Mouse (Mus musculus) C2C12 (cell line): ENCODE results near the gene Sertad2. TPM values are rescaled to one million over a fixed set of nuclear protein-coding genes. Genes with fewer than 3 reads are reported as not detected.

Source experiments
- H3K27me3 ChIP-seq: one replicate; pipeline ENCODE4 v1.6.1; 2011; ENCODE audit not compliant: control insufficient read depth, insufficient read depth, insufficient read length
- H3K36me3 ChIP-seq: one replicate; pipeline ENCODE4 v1.6.1; 2011; ENCODE audit not compliant: control insufficient read depth, insufficient read depth
- H3K4me3 ChIP-seq: one replicate; pipeline ENCODE4 v1.5.1; 2011; ENCODE audit warnings: mild to moderate bottlenecking, control low read depth; ENCODE audit not compliant: poor library complexity, insufficient read depth, severe bottlenecking
- H3K79me2 ChIP-seq: one replicate; pipeline ENCODE4 v1.6.1; 2011; ENCODE audit not compliant: control insufficient read depth, insufficient read depth
- H3K79me3 ChIP-seq: one replicate; pipeline ENCODE4 v1.6.1; 2011; ENCODE audit warnings: low read depth, control low read depth
- H3ac ChIP-seq: one replicate; pipeline ENCODE3; 2011; ENCODE audit warnings: low read depth; ENCODE audit not compliant: control insufficient read depth, insufficient read length
- CEBPB ChIP-seq: IDR thresholded peaks from one replicate; pipeline ENCODE4 v1.6.1; 2011; ENCODE audit warnings: low read depth, mild to moderate bottlenecking, control low read depth, moderate library complexity
- CTCF ChIP-seq: IDR thresholded peaks from one replicate; pipeline ENCODE4 v1.5.1; 2011; ENCODE audit not compliant: control insufficient read depth, insufficient read depth, insufficient read length
- FOSL1 ChIP-seq: IDR thresholded peaks from one replicate; pipeline ENCODE4 v1.8.0; 2011; ENCODE audit warnings: mild to moderate bottlenecking, low read length; ENCODE audit not compliant: poor library complexity, insufficient read depth, severe bottlenecking
- MAX ChIP-seq: IDR thresholded peaks from one replicate; pipeline ENCODE4 v1.6.1; 2011; ENCODE audit warnings: mild to moderate bottlenecking, control low read depth
- MYOD1 ChIP-seq: IDR thresholded peaks from one replicate; pipeline ENCODE4 v1.6.1; 2011; ENCODE audit warnings: low read depth; ENCODE audit not compliant: control insufficient read depth, insufficient read length
- MYOG ChIP-seq: IDR thresholded peaks from one replicate; pipeline ENCODE4 v1.6.1; 2011; ENCODE audit not compliant: control insufficient read depth, insufficient read length; ENCODE audit errors: extremely low read depth
- USF1 ChIP-seq: IDR thresholded peaks from one replicate; pipeline ENCODE4 v1.6.1; 2011; ENCODE audit warnings: low read depth, mild to moderate bottlenecking, control low read depth, moderate library complexity
- polyA plus RNA-seq: library from polyadenylated mRNA; unstranded; fragments of >200 nt; fragmentation: generic; extraction: Trizol; gene quantifications from one replicate; pipeline ENCODE4 v1.2.1, GENCODE M21; 2012; ENCODE audit warnings: missing spikeins

The Sertad2 gene
- polyA plus RNA-seq, 1 experiment: 15.5 TPM

DNA sequence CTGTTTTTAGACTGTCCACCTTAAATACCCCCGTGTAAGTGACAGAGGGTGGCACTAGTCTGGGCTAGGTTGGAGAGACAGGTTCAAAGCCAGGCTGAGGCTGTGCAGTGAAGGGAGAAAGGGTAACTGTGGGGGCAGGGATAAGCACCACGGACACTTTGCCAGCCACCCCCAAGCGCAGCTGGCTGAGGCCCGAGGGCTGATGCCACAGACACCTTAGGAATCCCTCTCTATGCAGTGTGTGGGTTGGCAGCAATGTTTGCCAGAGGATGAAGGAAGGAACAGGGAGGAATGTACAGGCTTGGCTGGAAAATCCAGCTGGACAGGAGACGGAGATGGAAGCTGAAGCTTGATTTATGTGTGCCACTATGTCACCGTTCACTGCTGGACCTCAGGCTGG is 129.5 kb downstream of the Sertad2 start:
- TF ChIP-seq FOSL1: no peak
- no peak for TF ChIP-seq CEBPB
- no peak for TF ChIP-seq USF1
- TF ChIP-seq MYOD1: no peak
- no peak for TF ChIP-seq MAX
- no peak for TF ChIP-seq MYOG
- TF ChIP-seq CTCF: no peak
- H3K4me3 ChIP-seq: no peak overlapping the region
- no peaks in the 10 kb centered on the region for H3K36me3 ChIP-seq
- H3K79me3 ChIP-seq: no peaks in the 10 kb centered on the region
- no peak overlapping the region for H3ac ChIP-seq
- H3K79me2 ChIP-seq: no peaks in the 10 kb centered on the region
- H3K27me3 ChIP-seq: no peaks in the 10 kb centered on the region

DNA sequence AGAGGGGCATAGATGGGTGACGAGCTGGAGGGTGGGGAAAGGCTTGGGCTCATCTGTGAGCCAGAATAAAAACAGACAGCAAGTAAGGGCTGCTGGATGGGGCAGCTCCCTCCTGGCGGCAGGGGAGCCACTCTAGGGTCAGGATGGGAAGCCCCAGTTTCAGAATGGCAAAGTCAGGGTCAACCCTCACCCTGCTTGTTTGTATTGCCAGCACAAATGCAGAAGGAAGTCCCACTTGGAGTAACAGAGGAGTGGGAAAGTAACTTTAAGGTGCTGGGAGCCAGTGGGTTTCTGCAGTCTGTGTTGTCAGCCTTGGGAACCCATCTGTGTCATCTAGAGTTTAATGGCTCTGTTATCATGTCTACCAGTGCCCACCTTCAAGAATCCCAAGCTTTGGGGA is 136.3 kb downstream of the Sertad2 start:
- no peak for TF ChIP-seq CTCF
- no peaks in the 10 kb centered on the region for H3K79me2 ChIP-seq

DNA sequence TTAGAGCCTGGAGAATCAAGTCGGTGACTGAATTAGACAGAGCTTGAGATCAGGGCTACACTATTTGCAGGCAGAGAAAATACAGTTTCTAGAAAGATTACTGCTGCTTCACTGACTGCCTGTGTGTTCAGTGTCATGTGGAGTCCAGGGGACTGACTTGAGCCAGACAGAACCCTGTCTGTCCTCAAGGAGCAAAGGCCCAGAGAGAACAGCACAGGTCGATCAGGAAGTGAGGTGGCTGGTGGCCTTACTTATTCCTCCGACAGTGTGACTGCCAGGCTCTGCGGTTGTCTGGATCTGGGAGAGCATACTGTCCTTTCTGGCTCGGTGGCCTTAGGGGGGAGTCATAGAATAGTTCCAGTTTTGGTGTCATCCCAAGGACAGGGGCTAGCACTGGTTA is 137.7 kb downstream of the Sertad2 start:
- H3K27me3 ChIP-seq: no peaks in the 10 kb centered on the region
- no peaks in the 10 kb centered on the region for H3K79me2 ChIP-seq
- H3K79me3 ChIP-seq: no peaks in the 10 kb centered on the region
- H3ac ChIP-seq: no peak overlapping the region
- H3K36me3 ChIP-seq: peaks cover 7% of the 10 kb centered on the region
- no peak for TF ChIP-seq MYOG
- TF ChIP-seq MYOD1: no peak
- no peak for TF ChIP-seq MAX
- TF ChIP-seq CEBPB: no peak
- TF ChIP-seq USF1: no peak
- TF ChIP-seq CTCF: no peak
- no peak for TF ChIP-seq FOSL1
- H3K4me3 ChIP-seq: no peak overlapping the region

More for the DNA sequence above, 136.3 kb downstream of the Sertad2 start:
- H3K36me3 ChIP-seq: no peaks in the 10 kb centered on the region
- H3K4me3 ChIP-seq: no peak overlapping the region
- H3K79me3 ChIP-seq: no peaks in the 10 kb centered on the region
- H3K27me3 ChIP-seq: no peaks in the 10 kb centered on the region
- no peak overlapping the region for H3ac ChIP-seq

DNA sequence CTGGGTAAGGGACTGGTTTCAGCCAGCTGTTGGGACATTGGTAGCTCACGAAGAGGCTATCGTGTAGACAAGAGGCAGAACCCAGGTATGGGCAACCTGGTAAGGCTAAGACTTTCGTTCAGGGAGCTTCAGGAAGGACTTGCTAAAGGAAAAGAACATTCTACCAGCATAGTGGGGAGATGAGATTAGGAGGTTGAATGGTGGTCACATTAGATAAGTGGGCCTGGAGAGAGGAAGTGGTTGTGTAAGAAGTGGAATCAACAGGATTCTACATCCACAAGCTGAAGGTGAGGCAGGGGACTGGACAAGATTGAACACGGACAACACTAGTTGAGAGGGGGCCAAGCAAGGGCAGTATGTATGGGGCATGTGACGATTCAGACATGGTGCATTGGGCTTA is 138.6 kb downstream of the Sertad2 start:
- H3K79me2 ChIP-seq: no peaks in the 10 kb centered on the region
- H3ac ChIP-seq: no peak overlapping the region
- no peaks in the 10 kb centered on the region for H3K27me3 ChIP-seq
- H3K79me3 ChIP-seq: no peaks in the 10 kb centered on the region
- no peak overlapping the region for H3K4me3 ChIP-seq
- H3K36me3 ChIP-seq: peaks cover 16% of the 10 kb centered on the region
- TF ChIP-seq FOSL1: no peak
- TF ChIP-seq MAX: no peak
- TF ChIP-seq MYOG: no peak
- no peak for TF ChIP-seq USF1
- TF ChIP-seq CEBPB: no peak
- no peak for TF ChIP-seq MYOD1
- no peak for TF ChIP-seq CTCF

DNA sequence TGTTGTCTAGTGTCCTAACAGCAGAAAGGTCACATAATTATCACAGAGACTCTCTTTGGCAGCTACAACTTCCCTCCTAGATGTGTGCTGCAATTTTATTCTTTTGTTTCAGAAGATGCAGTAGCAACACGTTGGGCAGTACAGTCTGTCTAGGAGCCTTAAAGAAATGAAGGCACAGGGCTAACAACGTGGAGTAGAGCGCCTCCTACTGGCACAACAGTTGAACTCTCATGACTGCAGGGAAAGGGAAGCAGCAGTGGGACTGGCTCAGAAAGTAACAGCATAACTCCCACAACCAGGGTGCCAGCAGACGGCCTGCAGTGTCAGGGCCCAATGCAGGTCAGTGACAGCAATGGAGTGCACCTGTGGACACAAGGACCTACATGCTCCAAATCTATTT is 147.9 kb downstream of the Sertad2 start:
- Histone ChIP-seq H3K79me2 (no peaks in the 10 kb centered on the region), H3K36me3 (peaks cover 53% of the 10 kb centered on the region), H3K27me3 (no peaks in the 10 kb centered on the region), H3K79me3 (no peaks in the 10 kb centered on the region), H3ac (no peak overlapping the region), H3K4me3 (no peak overlapping the region)
- TF ChIP-seq CTCF (peak; percentile 75), MYOD1 (no peak)

Other genes starting within 250 kb of the Sertad2 start
- gene Slc1a4, start 210.5 kb upstream of the Sertad2 start, polyA plus RNA-seq: 19.8 TPM
- 5.4 TPM for gene Aftph, start 198.3 kb downstream of the Sertad2 start, polyA plus RNA-seq